Mouse (Mus musculus): ENCODE measurements around the gene Wdfy1. TPM values are rescaled to one million over a fixed set of nuclear protein-coding genes. Genes with fewer than 3 reads are reported as not detected.

Gene Wdfy1
- total RNA-seq, 2 experiments from 2014 or later, result 46.4 TPM

GRCm38 (mm10) chr1:79713081-79713480 is 62.9 kb downstream of the Wdfy1 start:
- DNase-seq (ENCODE audit: low spot score in 2 of 2), result no peak

- no peak for DNase-seq (ENCODE audit: low spot score in 2 of 2)
These were observed 64.5 kb downstream of the Wdfy1 start for GRCm38 (mm10) chr1:79711147-79712126.

- no peak for DNase-seq (ENCODE audit: low spot score in 2 of 2)
These were observed 65.3 kb downstream of the Wdfy1 start for GRCm38 (mm10) chr1:79710678-79711077.

- DNase-seq (ENCODE audit: low spot score in 2 of 2), result no peak
These were observed 65.7 kb downstream of the Wdfy1 start for GRCm38 (mm10) chr1:79710216-79710615.

- DNase-seq (ENCODE audit: low spot score in 2 of 2), result no peak
These were observed 68.6 kb downstream of the Wdfy1 start for GRCm38 (mm10) chr1:79707383-79707782.

- no peak for DNase-seq (ENCODE audit: low spot score in 2 of 2)
These were observed 69.2 kb downstream of the Wdfy1 start for GRCm38 (mm10) chr1:79706707-79707106.

- no peak for DNase-seq (ENCODE audit: low spot score in 2 of 2)
These were observed 71.3 kb downstream of the Wdfy1 start for GRCm38 (mm10) chr1:79704672-79705071.

- DNase-seq (ENCODE audit: low spot score in 2 of 2), result no peak
These were observed 72.4 kb downstream of the Wdfy1 start for GRCm38 (mm10) chr1:79703520-79703919.

GRCm38 (mm10) chr1:79698506-79698905 is 77.4 kb downstream of the Wdfy1 start:
- DNase-seq (ENCODE audit: low spot score in 2 of 2), result no peak

- DNase-seq (ENCODE audit: low spot score in 2 of 2), result no peak
These were observed 78.6 kb downstream of the Wdfy1 start for GRCm38 (mm10) chr1:79697382-79697781.

GRCm38 (mm10) chr1:79696933-79697332 is 79.0 kb downstream of the Wdfy1 start:
- DNase-seq (ENCODE audit: low spot score in 2 of 2), result no peak

- DNase-seq (ENCODE audit: low spot score in 2 of 2), result no peak
These were observed 83.5 kb downstream of the Wdfy1 start for GRCm38 (mm10) chr1:79692482-79692881.

GRCm38 (mm10) chr1:79687254-79687653 is 88.7 kb downstream of the Wdfy1 start:
- DNase-seq (ENCODE audit: low spot score in 2 of 2), result no peak

GRCm38 (mm10) chr1:79684027-79684426 is 91.9 kb downstream of the Wdfy1 start:
- DNase-seq (ENCODE audit: low spot score in 2 of 2), result no peak

GRCm38 (mm10) chr1:79682936-79683335 is 93.0 kb downstream of the Wdfy1 start:
- DNase-seq (ENCODE audit: low spot score in 2 of 2), result no peak

GRCm38 (mm10) chr1:79680777-79681176 is 95.2 kb downstream of the Wdfy1 start:
- no peak for DNase-seq (ENCODE audit: low spot score in 2 of 2)

- no peak for DNase-seq (ENCODE audit: low spot score in 2 of 2)
These were observed 97.7 kb downstream of the Wdfy1 start for GRCm38 (mm10) chr1:79678117-79678684.

- DNase-seq (ENCODE audit: low spot score in 2 of 2), result no peak
These were observed 100.2 kb downstream of the Wdfy1 start for GRCm38 (mm10) chr1:79675716-79676115.

- DNase-seq (ENCODE audit: low spot score in 2 of 2), result peak in 1 of 2 experiments; percentile 4
These were observed 104.2 kb downstream of the Wdfy1 start, which contains the start of gene Ap1s3 for GRCm38 (mm10) chr1:79671543-79672337. Ap1s3 (minus strand) TSS chr1:79671972.

- no peak for DNase-seq (ENCODE audit: low spot score in 2 of 2)
These were observed 104.8 kb downstream of the Wdfy1 start for GRCm38 (mm10) chr1:79671196-79671542.

- no peak for DNase-seq (ENCODE audit: low spot score in 2 of 2)
These were observed 106.4 kb downstream of the Wdfy1 start for GRCm38 (mm10) chr1:79669419-79669974.
